Mouse (Mus musculus) layer of hippocampus, adult 8-10 months (tissue): ENCODE results near the gene Il15ra. TPM values are rescaled to one million over a fixed set of nuclear protein-coding genes. Genes with fewer than 3 reads are reported as not detected.
"Not testable (repeated sequence)": the region's sequence is repeated elsewhere in the genome, so short reads cannot be mapped to it uniquely, and the experiment has no call there.

Source experiments
- DNase-seq, 2 experiments: peaks; one replicate each; pipeline ENCODE4 v3.0.0; 2022; ENCODE audit warnings: low spot score in 2 of 2
- total RNA-seq, 4 experiments: library from RNA; stranded (reverse); gene quantifications; 2 replicates each; pipeline ENCODE4 v1.2.4; 2022

Gene Il15ra
- total RNA-seq, 4 experiments from 2014 or later: 7.1 to 14.0 (median 10.0) TPM

DNA sequence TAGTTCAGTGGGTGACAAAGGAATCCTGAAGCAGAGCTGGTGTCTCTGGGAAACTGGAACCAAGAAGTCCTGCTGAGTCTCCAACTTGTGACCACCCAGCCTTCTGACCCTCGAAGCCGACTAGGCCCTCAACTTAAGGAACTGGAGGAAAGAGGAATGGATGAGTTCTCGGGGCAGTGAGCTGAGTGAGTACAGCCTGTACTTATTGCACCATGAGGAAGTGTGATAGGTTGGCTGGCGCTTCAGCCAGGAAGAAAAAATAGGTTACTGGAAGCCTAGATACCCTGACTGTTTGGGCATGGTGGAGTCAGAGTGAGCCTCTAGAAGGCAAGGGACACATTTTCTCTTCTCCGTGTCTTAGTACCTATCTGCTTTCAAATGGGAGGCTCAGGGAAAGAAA, 3.4 kb downstream of the Il15ra start:
- DNase-seq: no peak

DNA sequence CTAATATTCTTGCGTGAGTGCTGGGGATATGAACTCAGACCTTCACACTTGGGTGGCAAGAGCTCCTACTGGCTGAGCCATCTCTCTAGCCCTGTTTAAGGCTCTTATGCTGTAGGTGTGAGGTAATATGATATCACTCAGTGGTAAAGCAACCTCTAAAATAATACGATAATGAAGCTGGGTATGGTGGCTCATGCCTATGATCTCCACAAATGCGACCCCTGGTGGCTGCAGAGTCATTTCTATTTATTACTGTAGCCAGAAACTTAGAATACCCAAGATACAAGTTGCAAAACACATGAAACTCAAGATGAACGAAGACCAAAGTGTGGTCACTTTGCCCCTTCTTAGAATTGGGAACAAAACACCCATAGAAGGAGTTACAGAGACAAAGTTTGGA, 5.0 kb downstream of the Il15ra start:
- DNase-seq: not testable (repeated sequence)

DNA sequence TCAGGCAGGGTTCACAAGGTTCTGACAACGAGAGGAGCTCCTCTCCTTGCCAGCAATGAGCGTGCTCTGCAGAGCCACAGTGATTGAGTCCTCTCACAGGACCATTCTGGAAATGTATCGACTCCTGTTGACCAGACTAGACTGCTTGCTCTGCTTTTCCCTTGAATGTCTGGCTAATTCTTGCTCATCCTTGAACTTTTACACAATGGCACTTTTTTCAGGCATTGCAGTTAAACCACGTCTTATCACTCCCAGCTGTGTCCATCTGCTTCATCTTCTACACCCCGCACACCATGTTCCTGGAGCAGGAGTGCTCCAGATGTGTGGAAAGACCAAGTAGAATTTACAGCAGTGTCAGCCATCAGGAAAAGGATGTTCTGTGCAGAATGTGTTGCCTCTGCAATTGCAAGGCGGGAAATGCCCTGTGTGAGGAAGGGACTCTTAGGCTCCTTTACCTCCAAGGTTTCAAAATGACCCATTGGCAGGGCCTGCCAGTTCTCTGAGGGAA, 7.4 kb downstream of the Il15ra start:
- DNase-seq: no peak

DNA sequence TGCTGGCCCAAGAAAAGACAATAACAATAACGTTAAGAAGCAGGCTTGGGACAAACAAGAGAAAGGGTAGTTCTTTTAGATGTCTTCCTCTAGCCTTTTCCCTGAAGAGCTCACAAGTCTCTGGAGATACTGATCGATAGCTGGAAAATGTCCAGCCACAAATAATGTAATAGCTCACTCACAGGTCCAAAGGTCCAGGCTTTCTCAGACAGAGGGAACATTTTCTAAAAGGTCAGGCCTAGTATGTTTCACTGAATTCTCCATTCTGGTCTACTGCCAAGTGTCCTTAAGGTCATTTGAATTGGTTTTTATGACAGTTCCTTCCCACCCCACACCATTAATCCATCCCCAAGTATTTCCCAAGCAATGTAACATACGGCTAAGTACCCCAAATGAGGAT, 7.9 kb downstream of the Il15ra start:
- DNase-seq: no peak

DNA sequence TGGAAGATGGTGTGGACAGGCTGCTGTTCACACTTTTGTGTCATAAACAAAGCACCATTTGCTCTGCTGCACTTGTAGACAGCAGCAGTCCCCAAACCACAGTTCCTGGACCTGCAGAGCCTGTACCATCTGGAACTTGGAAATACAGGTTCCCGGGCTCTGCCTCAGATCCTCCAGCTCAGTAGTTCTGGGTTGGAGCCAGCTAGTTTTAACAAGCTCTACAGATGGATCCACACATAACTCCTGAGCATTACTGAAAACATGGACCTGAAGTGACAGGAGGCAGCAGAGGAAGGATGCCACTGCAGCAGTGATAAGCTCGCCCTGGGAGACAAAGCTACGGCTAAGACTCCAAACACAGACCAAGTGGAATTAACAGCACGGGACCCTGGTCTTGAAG, 9.4 kb downstream of the Il15ra start:
- peak; percentile 41 to 47 for DNase-seq

DNA sequence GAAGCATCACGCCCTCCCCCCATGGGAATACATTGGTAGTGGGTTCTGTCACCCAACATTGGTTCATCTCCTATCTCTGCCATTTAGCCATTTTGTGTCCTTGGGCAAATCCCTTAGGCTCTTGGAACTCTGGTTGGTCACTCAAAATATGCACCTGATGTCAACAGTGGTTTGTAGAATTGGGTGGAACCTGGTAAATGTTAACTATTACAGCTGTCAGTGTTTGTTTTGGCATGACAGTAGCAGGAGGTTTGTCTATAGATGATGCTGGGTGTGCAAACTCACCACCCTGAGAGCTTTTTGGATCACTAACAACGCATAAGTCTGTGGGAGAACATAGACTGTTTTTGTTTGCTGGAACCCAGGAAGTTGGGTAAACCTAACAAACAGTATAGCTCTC, 13.5 kb downstream of the Il15ra start:
- no peak for DNase-seq

DNA sequence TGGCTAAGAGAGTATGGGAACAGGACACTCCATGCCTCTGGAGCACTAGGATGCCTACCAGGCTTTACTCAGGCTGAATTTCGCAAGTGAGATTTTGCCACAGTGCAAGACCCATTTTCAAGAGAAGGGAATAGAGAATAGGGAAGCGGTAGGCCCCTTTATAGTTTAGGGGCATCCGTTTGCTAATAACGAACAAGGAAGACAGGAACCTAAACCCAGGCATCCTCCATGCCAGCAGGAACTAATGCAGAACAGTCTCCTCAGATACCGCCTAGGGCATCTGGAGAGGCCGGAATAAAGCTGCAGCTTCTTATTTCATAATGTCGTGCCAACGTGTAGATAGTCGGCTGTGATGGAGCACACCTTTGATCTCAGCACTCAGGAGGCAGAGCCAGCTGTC, 17.5 kb downstream of the Il15ra start:
- no peak for DNase-seq

DNA sequence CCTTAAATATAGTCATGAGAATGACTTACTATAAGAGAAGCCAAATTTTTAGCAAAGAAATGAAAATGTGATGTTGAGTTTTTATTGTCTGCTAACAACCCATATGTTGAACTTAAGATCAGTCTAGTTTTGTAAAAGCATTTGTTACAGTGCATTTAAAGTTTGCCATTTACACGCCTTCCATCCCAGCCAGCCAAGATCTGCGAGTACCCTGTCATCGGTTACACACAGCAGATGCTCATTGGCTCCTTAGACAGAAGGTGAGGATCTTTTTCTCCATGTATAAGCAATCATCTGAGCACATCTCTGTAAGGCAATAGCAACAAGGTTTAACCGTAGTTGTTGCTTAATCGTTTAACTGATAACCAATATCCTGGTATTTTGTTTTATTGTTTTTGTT, 22.5 kb downstream of the Il15ra start:
- DNase-seq: no peak

DNA sequence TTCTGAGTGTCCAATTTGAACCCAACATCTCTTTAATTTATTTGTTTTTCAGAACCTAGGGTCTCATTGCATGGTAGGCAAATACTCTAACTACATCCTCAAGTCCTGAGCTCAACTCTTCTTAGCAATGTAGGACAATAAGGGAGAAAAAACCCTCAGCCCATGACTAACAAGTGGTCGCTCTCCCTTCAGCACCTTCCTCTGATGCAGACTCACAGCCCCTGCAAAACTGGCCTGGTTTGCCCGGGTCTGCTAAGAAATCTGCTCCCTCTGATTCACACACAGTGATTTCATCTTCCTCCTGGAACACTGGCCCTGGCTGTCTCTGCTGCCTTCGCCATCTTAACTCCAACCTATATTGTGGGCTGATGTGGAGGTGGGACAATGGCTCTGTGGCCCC, 24.0 kb downstream of the Il15ra start:
- no peak for DNase-seq

DNA sequence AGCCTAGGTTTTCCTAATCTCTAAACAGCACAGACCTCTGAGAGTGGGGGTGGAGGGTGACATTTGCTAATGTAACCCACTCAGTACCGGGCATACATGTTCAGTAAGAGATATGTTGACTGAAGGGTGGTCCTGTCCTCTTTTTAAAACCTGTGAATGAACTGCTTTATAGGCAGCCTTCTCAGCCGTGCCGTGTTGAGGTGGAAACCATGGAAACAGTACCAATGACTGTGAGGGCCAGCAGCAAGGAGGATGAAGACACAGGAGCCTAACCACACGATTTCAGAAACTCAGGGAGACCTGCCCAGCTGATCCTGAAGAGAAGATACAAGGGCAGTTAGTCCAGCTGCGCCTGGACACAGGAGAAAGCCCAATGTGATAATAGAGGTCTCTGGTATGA, 27.9 kb downstream of the Il15ra start:
- DNase-seq: no peak

DNA sequence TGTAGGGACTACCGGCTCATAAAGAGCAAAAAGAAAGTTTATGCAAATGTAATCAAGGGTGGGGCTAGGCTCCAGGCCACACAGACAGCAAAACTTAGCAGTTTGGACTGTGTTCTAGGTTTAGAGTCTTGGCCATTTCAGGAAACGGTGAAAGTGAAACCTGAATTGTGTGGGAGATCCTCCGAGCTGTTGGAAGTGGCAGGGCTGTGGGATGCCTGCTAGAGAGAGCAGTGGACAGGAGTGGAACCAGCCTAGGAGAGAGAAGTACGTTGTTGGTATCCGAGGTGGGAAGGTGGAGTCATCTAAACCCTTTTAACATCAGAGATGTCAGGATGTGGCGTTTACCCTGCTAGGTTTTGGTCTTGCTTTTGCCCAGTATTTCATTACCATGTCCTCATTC, 30.8 kb downstream of the Il15ra start:
- DNase-seq: no peak

DNA sequence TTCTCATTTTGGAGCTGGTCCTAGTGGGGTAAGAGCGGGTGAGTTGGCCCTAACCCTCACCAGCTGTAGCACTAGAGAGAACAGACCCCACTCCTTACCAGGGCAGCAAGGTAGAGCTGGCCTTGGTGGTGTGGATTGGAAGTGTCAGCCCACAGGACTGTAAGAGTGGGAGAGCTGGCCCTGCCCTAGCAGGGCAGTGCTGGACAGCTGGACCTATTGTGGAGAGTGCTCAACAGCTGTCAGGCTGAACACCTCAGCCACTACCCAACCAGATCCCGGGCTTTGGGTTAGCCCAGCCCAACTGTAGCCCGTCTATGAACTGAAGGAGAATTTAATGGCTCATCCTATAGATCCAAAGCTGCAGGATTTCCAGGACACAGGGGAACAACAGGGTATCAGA, 33.7 kb downstream of the Il15ra start:
- DNase-seq: no peak

DNA sequence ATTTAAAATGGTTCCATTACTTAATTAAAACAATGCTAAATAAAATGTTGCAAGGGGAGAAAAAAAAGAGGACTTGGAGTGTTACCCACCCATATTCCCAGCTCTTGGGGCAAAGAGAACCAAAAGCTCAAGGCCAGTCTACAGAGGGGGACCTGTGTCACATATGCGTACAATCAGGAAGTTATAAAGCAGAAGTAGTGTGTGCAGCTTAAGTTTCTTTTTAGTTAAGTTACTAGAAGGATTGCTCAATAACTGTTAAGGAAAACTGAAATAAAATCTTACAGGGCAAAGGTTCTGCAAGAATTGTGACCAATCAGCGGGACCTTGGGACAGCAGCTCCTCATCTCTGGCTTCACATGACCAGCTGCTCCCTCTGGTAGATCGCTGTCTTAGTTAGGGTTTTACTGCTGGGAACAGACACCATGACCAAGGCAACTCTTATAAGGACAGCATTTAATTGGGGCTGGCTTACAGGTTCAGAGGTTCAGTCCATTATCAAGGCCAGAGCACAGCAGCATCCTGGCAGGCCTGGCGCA, 34.5 kb downstream of the Il15ra start:
- DNase-seq: no peak

DNA sequence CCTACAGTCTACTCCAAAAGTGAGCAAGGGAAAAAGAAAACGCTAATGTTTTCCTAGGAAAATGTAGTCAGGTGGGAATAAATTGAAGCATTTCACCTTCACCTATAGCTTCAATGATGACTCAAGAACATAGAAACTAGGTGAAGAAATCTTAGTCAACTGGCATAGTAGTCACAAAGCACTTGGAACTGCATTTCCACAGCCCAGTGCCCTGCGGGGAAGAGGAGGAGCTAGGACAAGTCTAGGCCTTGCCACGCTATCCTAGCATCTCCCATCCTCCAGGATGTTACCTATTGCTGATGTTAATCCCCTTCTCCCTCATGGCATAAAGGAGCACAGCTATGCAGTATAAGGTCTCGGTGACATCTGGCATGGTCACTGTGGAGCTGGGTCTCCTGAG, 57.5 kb downstream of the Il15ra start:
- DNase-seq: no peak

DNA sequence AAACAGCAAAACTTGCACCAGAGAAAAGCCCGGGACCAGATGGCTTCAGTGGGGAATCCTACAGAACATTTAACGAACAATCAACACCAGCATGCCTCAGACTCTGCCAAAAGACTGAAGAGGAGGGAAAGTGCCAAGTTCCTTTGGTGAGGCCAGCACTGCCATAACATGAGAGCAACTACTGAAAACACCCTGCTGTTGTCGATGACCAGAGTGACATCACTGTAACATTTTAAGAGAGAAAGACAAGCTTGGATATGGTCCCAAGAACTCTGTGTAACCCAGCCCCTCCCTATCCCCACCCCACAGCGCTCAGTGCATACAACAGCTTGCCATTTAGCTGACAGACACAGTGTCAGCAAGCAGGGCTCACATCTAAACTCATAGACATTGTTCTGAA, 60.6 kb downstream of the Il15ra start:
- DNase-seq: peak; percentile 60 to 66

DNA sequence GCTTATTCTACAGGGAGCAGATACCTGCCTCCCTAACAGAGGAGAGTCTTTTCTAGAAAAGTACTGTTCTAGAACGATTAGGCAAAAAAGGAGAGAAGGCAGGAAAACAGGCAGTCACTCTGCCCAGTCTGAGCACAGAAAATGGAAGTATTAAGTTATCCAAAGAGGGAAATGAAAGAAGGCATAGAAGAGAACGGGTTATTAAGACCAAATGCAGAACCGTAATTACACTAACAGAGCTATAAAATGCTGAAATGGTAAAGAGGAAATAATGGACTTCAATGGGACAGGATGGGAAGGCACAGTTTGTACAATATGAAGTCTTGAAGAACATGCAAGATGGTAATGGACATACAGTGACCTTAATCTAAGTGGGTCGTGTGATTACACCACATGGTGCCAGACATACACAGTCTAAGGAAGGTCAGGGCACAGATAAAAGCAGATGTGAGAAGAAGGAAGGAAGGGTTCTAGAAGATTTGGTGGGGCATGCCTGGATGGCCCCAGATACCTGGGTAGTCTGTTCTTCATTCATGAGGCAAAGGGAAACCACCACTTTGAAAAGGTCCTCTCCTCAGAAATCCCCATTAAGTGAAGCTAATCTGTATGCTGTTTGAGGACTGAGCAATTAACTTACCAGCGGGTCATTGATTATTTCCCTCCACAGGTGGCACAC, 61.5 kb downstream of the Il15ra start:
- DNase-seq: no peak

DNA sequence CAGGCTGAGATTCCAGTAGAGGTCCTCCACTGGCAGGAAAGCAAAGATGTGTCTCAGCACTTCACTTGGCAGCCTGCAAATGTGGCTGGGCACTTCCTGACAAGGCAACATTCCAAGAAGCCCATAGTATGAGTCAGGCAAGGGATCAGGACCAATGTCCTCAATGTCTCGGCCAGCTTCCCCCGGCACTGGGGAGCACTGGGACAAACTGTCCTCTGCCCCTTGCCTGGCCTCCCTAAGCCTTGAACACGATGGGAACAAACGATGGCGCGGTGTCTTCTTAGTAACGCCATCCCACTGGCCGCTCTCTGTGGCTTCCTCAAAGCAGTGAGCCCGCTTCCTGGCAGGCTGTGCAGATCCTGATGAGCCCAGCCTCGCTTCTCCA, 62.1 kb downstream of the Il15ra start:
- DNase-seq: no peak

DNA sequence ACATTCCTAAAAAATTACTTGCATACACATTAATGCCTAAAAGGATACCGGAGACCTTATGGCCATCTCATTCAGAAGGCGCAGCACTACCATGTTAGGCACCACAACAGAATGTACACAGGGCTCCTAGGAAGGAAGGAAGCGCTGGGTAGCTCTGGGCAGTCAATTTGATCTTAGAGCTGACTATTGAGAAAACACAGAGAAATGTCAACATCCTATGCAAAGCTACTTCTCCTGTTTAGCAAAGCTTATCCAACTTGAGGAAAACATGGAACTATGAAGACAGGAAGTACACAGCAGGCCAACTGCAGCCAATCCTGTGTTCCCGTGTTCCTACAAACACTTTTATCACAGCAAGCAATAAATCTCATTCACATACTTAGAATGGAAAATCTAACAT, 66.6 kb downstream of the Il15ra start:
- no peak for DNase-seq

DNA sequence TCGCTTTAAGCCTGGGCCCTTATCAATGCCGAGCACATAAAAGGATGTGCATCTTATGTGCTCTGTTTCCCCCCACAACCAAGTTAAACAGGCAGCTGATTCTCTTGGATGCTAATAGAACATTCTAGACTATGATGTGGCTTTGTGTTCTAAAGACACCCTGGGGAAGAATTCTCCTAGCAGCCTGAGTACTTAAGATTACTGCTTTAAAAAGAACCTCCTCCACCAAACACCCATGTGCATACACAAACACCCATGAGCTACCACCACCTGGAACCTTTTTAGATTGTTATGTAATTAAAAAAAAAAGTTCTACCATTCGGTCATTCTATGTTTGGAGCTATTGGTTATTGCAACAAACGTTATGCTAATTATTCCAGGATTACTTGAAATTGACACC, 67.3 kb downstream of the Il15ra start:
- no peak for DNase-seq

DNA sequence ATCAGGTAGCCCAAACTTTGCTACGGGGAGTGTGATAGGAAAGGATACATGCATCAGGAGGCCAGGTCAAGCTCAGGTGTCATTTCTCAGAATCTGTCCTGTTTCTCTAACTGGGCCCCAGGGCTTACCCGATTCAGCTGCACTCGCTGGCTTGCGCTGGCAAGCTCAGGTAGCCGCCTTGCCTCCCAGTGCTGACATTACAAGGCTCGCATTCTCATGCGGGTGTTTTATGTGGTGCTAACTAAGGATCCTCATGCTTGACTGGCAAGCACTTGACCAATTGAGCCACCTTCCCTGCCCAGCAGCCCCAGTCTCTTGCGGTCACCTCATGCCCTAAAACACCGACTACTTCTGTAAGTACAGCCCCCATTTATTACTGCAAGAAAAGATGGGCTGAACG, 69.3 kb downstream of the Il15ra start:
- DNase-seq: no peak

DNA sequence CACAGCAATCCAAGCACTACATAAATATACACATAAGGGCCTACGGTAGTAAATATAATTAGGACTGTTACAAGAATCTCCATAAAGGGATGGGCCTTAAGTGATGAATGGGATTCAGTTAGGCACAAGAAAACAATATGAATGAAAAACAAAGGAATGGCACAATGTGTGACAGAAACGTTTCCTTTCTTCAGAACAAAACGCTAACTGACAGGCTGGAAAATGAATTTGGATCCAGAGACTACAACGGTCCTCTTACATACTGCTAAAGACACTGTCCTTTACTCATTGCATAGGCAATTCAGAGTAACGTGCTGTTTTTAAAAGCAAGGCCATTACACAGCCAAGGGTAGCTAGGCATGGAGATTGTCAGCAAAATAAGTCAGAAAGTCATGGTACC, 70.0 kb downstream of the Il15ra start:
- no peak for DNase-seq

DNA sequence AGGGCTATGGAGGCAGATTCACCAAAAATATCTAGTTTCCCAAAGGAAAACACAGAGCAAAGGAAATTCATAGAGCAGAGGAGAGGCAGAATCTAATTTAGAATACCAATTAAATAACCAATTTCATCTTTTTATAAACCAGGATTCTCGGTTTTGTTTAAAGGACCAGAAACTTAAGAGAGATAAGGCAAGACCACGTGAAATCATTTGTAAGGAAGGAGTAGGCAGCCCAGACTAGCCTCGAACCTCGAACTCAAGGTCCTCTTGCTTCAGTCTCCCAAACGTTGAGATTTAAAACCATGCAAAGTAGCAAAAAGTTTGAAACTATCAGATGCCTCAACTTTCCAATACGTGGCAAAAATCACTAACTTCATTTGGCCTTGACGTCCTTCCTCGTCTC, 71.3 kb downstream of the Il15ra start:
- DNase-seq: no peak
